Mouse (Mus musculus) ES-E14 (cell line): ENCODE data around the gene Mymk. TPM values are rescaled to one million over a fixed set of nuclear protein-coding genes. Genes with fewer than 3 reads are reported as not detected.

Experiments
- DNase-seq: peaks from one replicate; pipeline ENCODE4 v3.0.0-alpha.2; 2013; ENCODE audit warnings: low read depth, low spot score
- H3K27ac ChIP-seq: 2 replicates; pipeline ENCODE4 v1.5.1; 2012; ENCODE audit warnings: low read depth, mild to moderate bottlenecking, low read length, moderate library complexity, mixed read lengths; ENCODE audit not compliant: poor library complexity, insufficient read depth, severe bottlenecking
- H3K36me3 ChIP-seq: 2 replicates; pipeline ENCODE4 v1.6.1; 2012; ENCODE audit warnings: mild to moderate bottlenecking, low read length, moderate library complexity, mixed read lengths; ENCODE audit not compliant: control insufficient read depth, poor library complexity, insufficient read depth, severe bottlenecking
- H3K4me1 ChIP-seq, 2 experiments: fragments of 150-350 bp in 1 of 2; sonication (generic) in 1 of 2; 2 replicates each; pipeline ENCODE4 v1.6.1; 2012; ENCODE audit warnings: low read length in 2 of 2, mild to moderate bottlenecking in 1 of 2, mixed read lengths in 1 of 2; ENCODE audit not compliant: control insufficient read depth in 2 of 2, insufficient read depth in 2 of 2, poor library complexity in 1 of 2
- H3K4me3 ChIP-seq, 2 experiments: fragments of 150-350 bp in 1 of 2; sonication (generic) in 1 of 2; 2 replicates each; pipeline ENCODE4 v1.5.1; 2012; ENCODE audit warnings: low read length in 2 of 2, low read depth in 1 of 2, mild to moderate bottlenecking in 1 of 2, mixed read lengths in 1 of 2; ENCODE audit not compliant: insufficient read depth in 1 of 2, poor library complexity in 1 of 2, severe bottlenecking in 1 of 2
- H3K9ac ChIP-seq: 2 replicates; pipeline ENCODE4 v1.6.1; 2012; ENCODE audit warnings: low read depth, mild to moderate bottlenecking, low read length, mixed read lengths; ENCODE audit not compliant: poor library complexity, insufficient read depth, severe bottlenecking
- H3K9me3 ChIP-seq: fragments of 150-350 bp; sonication (generic); 2 replicates; pipeline ENCODE4 v1.6.1; 2012; ENCODE audit warnings: low read depth, mild to moderate bottlenecking, low read length; ENCODE audit not compliant: control insufficient read depth, insufficient read depth
- CHD2 ChIP-seq: IDR thresholded peaks from 2 replicates; pipeline ENCODE4 v1.6.1; 2014; ENCODE audit warnings: mild to moderate bottlenecking, low read depth, low read length, inconsistent platforms
- HCFC1 ChIP-seq: IDR thresholded peaks from 2 replicates; pipeline ENCODE4 v1.6.1; 2012; ENCODE audit warnings: low read length, inconsistent platforms, borderline replicate concordance; ENCODE audit not compliant: insufficient read depth
- MAFK ChIP-seq: IDR thresholded peaks from 2 replicates; pipeline ENCODE4 v1.6.1; 2014; ENCODE audit warnings: mild to moderate bottlenecking, low read depth, low read length, inconsistent platforms; ENCODE audit not compliant: insufficient read depth
- ZC3H11A ChIP-seq: IDR thresholded peaks from 2 replicates; pipeline ENCODE4 v1.6.1; 2012; ENCODE audit warnings: low read depth, mild to moderate bottlenecking, inconsistent platforms, low read length, borderline replicate concordance
- ZNF384 ChIP-seq: IDR thresholded peaks from 2 replicates; pipeline ENCODE4 v1.6.1; 2012; ENCODE audit warnings: low read depth, low read length, inconsistent platforms
- in situ Hi-C, 2 experiments: fragments of 600-800 bp; cut with MboI; formaldehyde crosslinking; loops; one replicate each; pipeline ENCODE4 v1.15.1; 2025; ENCODE audit warnings: low sequenced_read_pairs in 2 of 2, inconsistent platforms in 1 of 2; ENCODE audit not compliant: unreplicated experiment in 2 of 2
- total RNA-seq: library from RNA; depleted of rRNA; stranded (reverse); fragments of 300-350 nt; gene quantifications from 2 replicates; pipeline ENCODE4 v1.2.3, GENCODE M21; 2012

The Mymk gene
- total RNA-seq, 1 experiment: not detected

DNA sequence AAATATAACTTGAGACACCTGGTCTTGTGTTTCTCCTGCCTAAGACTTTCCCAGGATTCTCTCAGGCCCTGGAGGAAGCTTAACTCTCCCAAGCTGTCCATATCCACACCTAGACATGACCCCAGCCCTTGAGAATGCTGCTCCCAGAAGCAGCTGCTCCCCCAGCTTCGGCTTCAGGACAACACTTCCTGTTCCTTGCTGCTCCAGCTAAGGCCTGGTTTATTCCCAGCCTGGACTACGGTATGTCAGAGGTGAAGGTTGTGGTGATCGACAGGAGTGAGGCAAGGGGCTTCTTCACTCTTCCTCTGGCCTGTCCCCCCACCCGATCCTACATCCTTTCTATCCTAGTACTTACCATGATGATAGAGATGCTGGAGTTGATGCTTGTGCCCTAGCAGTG is 1.4 kb upstream of the Mymk start:
- Histone ChIP-seq H3K27ac (no peak overlapping the region), H3K36me3 (no peaks in the 10 kb centered on the region), H3K4me3 (no peak overlapping the region), H3K4me1 (no peaks in the 10 kb centered on the region), H3K9me3 (no peaks in the 10 kb centered on the region), H3K9ac (no peak overlapping the region)
- in situ Hi-C loops: no loop called here
- no peak for TF ChIP-seq MAFK
- no peak for TF ChIP-seq CHD2
- TF ChIP-seq HCFC1: no peak
- no peak for DNase-seq

DNA sequence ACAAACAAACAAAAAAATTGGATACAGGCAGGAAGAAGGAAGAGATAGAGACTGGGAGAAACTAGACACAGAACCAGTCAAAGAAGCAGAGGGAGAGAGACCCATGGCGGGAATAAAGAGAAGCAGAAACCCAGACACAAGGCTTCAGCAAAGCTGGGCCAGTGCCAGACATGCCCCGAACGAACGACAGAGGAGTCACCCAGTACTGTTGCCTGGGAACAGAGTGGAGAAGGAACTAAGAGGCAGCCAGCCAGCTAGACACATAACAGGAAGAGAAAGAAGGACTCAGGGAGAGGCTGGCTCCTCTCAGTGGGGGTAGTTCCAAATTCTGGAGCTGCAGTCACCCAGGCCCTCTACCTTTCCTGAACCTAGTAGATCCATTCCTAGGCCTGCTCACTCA is 842 bp downstream of the Mymk start:
- H3K9ac ChIP-seq: no peak overlapping the region
- H3K36me3 ChIP-seq: no peaks in the 10 kb centered on the region
- no peak overlapping the region for H3K27ac ChIP-seq
- no peaks in the 10 kb centered on the region for H3K4me1 ChIP-seq
- DNase-seq: no peak
- in situ Hi-C loops: no loop called here
- H3K4me3 ChIP-seq: no peak overlapping the region
- no peaks in the 10 kb centered on the region for H3K9me3 ChIP-seq
- TF ChIP-seq MAFK (no peak), ZNF384 (no peak), ZC3H11A (no peak), HCFC1 (no peak), CHD2 (no peak)

DNA sequence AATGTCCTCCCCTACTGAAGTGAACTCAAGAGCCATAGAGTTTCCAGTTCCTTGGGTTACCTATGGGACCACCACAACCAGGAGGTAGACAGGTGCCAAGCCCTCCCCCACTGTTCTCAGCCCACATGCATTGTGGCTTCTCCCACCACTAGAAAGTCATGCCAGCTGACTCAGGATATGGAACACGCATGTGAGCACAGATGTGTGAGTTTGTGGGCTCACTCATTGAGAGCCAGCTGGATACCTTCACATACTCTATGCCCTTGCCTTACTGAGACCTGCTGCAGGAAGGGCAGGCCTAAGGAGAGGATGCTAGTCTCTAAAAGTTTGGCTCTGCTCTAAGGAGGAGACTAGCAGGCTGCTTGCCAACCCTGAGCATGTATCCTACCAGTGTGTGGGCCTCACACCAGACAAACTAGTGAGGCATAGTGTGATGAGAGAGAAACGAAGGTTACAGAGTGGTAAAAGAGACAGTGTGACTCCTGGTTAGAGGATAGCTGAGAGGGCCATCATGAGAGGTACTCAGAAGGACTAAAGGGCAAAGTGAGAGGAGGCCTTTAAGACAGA is 1.6 kb downstream of the Mymk start:
- in situ Hi-C loops: no loop called here
- Histone ChIP-seq H3K4me3 (no peak overlapping the region), H3K27ac (no peak overlapping the region)

DNA sequence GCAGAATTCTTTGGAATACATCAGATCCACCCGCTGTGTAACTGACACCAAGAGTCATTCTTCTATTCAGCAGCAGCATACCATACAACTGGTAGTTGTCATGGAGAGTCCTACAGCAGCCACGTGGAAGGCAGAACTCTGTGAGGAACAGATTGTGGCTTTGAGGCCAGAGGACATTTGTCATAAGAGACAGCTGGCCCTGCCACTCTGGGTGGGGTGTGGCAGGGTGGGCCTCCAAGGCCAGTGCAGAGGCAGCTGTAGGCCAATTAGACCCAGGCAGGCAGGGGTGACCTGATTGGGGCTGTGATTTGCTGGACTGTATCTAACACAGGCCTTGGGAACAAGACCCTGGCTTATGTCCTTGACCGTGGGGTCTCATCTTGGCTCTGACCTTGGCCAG is 2.3 kb downstream of the Mymk start:
- no peak overlapping the region for H3K27ac ChIP-seq
- TF ChIP-seq CHD2: no peak
- no peak for TF ChIP-seq ZNF384
- TF ChIP-seq ZC3H11A: no peak
- TF ChIP-seq MAFK: no peak
- no peak for TF ChIP-seq HCFC1
- H3K4me3 ChIP-seq: no peak overlapping the region
- H3K36me3 ChIP-seq: no peaks in the 10 kb centered on the region
- no peaks in the 10 kb centered on the region for H3K4me1 ChIP-seq
- no peak for DNase-seq
- no peak overlapping the region for H3K9ac ChIP-seq
- in situ Hi-C loops: no loop called here
- H3K9me3 ChIP-seq: no peaks in the 10 kb centered on the region

More for the DNA sequence above, 1.6 kb downstream of the Mymk start:
- no peaks in the 10 kb centered on the region for H3K4me1 ChIP-seq
- no peak for DNase-seq
- H3K9ac ChIP-seq: no peak overlapping the region
- no peaks in the 10 kb centered on the region for H3K36me3 ChIP-seq
- TF ChIP-seq MAFK: no peak
- no peak for TF ChIP-seq ZNF384
- no peak for TF ChIP-seq HCFC1
- no peak for TF ChIP-seq CHD2
- TF ChIP-seq ZC3H11A: no peak
- H3K9me3 ChIP-seq: no peaks in the 10 kb centered on the region

DNA sequence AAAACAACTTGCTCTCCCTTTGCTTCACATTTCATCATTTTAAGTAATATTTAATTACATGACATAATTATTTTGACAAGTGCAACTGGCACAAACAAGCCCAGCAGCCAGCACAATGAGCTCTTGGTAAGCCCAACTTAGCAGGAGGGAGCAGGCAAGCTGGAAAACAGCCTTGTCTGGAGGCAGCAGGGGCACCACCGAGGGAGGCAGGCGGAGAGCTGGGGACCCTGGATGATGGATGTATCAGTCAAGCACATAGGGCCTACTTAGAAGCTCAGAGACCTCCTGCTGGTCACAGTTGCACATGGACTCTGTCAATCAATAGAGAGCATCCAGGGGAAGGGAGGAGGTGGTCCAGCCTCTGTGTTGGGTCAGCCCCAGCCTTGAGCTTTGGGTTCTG is 4.0 kb downstream of the Mymk start:
- no peak overlapping the region for H3K9ac ChIP-seq
- in situ Hi-C loops: no loop called here
- H3K9me3 ChIP-seq: no peaks in the 10 kb centered on the region
- DNase-seq: no peak
- no peaks in the 10 kb centered on the region for H3K4me1 ChIP-seq
- H3K36me3 ChIP-seq: no peaks in the 10 kb centered on the region
- H3K27ac ChIP-seq: no peak overlapping the region
- no peak overlapping the region for H3K4me3 ChIP-seq
- no peak for TF ChIP-seq CHD2
- TF ChIP-seq ZNF384: no peak
- TF ChIP-seq ZC3H11A: no peak
- no peak for TF ChIP-seq MAFK
- TF ChIP-seq HCFC1: no peak
